Mouse (Mus musculus) intestine, postnatal 0 days (tissue): ENCODE results near the gene Cpeb3. TPM values are rescaled to one million over a fixed set of nuclear protein-coding genes. Genes with fewer than 3 reads are reported as not detected.
"Not testable (repeated sequence)": the region's sequence is repeated elsewhere in the genome, so short reads cannot be mapped to it uniquely, and the experiment has no call there.

Source experiments
- ATAC-seq: fragments of 200-750 bp; cut with Nextera tagmentation; 2 replicates; pipeline ENCODE4 v1.8.0; 2017; ENCODE audit warnings: mild to moderate bottlenecking, moderate TSS enrichment, moderate library complexity
- H3K27ac ChIP-seq: fragments of 300-500 bp; sonication (generic); 2 replicates; pipeline ENCODE4 v1.5.1; 2014; ENCODE audit warnings: mild to moderate bottlenecking, low read depth, low read length, moderate library complexity
- H3K27me3 ChIP-seq: fragments of 300-500 bp; sonication (generic); replicated peaks from 2 replicates; pipeline ENCODE4 v1.6.1; 2014; ENCODE audit warnings: low read length, mixed read lengths; ENCODE audit not compliant: control insufficient read depth, insufficient read depth
- H3K36me3 ChIP-seq: fragments of 300-500 bp; sonication (generic); 2 replicates; pipeline ENCODE4 v1.6.1; 2014; ENCODE audit warnings: mild to moderate bottlenecking, moderate library complexity; ENCODE audit not compliant: control insufficient read depth, insufficient read depth
- H3K4me1 ChIP-seq: fragments of 300-500 bp; sonication (generic); replicated peaks from 2 replicates; pipeline ENCODE4 v1.6.1; 2014; ENCODE audit warnings: antibody characterized with exemption, low read length, mixed read lengths; ENCODE audit not compliant: control insufficient read depth, insufficient read depth
- H3K4me2 ChIP-seq: fragments of 300-500 bp; sonication (generic); replicated peaks from 2 replicates; pipeline ENCODE4 v1.6.1; 2014; ENCODE audit warnings: low read depth, mild to moderate bottlenecking, moderate library complexity
- H3K4me3 ChIP-seq: fragments of 300-500 bp; sonication (generic); 2 replicates; pipeline ENCODE4 v1.5.1; 2014; ENCODE audit warnings: low read depth, low read length
- H3K9ac ChIP-seq: fragments of 300-500 bp; sonication (generic); 2 replicates; pipeline ENCODE4 v1.6.1; 2014; ENCODE audit warnings: mild to moderate bottlenecking, low read depth, low read length
- H3K9me3 ChIP-seq: fragments of 300-500 bp; sonication (generic); 2 replicates; pipeline ENCODE4 v1.6.1; 2016; ENCODE audit warnings: mixed run types; ENCODE audit not compliant: control insufficient read depth
- CTCF ChIP-seq: sonication (generic); IDR thresholded peaks from 2 replicates; pipeline ENCODE4 v1.5.1; 2016; ENCODE audit warnings: low read depth, mild to moderate bottlenecking, control low read depth, antibody characterized with exemption, moderate library complexity
- WGBS: fragments of 180-500 bp; shearing (Covaris S2); extraction: QIAGEN DNeasy Blood & Tissue Kit; methylation state at CpG from one replicate; pipeline ENCODE4 v1.1.7; 2014; 5-methylcytosine and 5-hydroxymethylcytosine counted together
- polyA plus RNA-seq: library from polyadenylated mRNA; unstranded; fragments of >200 nt; fragmentation: Nextera tagmentation; extraction: Ambion mirVana; gene quantifications from 2 replicates; pipeline ENCODE4 v1.2.1, GENCODE M21; 2015

The Cpeb3 gene
- polyA plus RNA-seq, 1 experiment from 2014 or later = 1.6 TPM

- Histone ChIP-seq H3K9me3 (no peaks in the 10 kb centered on the region), H3K27me3 (no peaks in the 10 kb centered on the region), H3K9ac (no peak overlapping the region), H3K4me1 (no peaks in the 10 kb centered on the region), H3K36me3 (no peaks in the 10 kb centered on the region), H3K4me3 (no peak overlapping the region), H3K27ac (no peak overlapping the region), H3K4me2 (no peak overlapping the region)
- WGBS = 25% methylated on average over 2 of the region's 2 CpGs
- no peak for TF ChIP-seq CTCF
- ATAC-seq = no peak
Measured at GRCm38 (mm10) chr19:37137133-37137532, 71.3 kb downstream of the Cpeb3 start.

GRCm38 (mm10) chr19:37135459-37135858 lies 72.9 kb downstream of the Cpeb3 start:
- not testable (repeated sequence) for H3K9me3 ChIP-seq, H3K27ac ChIP-seq, ATAC-seq, H3K27me3 ChIP-seq, H3K4me3 ChIP-seq, H3K9ac ChIP-seq, H3K36me3 ChIP-seq, H3K4me1 ChIP-seq, H3K4me2 ChIP-seq
- 93% methylated on average over 2 of the region's 2 CpGs for WGBS

GRCm38 (mm10) chr19:37133666-37134065 lies 74.7 kb downstream of the Cpeb3 start:
- H3K27me3 ChIP-seq = no peaks in the 10 kb centered on the region

GRCm38 (mm10) chr19:37131660-37132059 lies 76.7 kb downstream of the Cpeb3 start:
- TF ChIP-seq CTCF = no peak
- Histone ChIP-seq H3K9ac (no peak overlapping the region), H3K36me3 (no peaks in the 10 kb centered on the region), H3K4me2 (no peak overlapping the region), H3K4me1 (no peaks in the 10 kb centered on the region), H3K27me3 (no peaks in the 10 kb centered on the region), H3K4me3 (no peak overlapping the region), H3K27ac (no peak overlapping the region), H3K9me3 (no peaks in the 10 kb centered on the region)
- ATAC-seq = no peak
- 88% methylated on average over 1 of the region's 1 CpGs for WGBS

More at GRCm38 (mm10) chr19:37133666-37134065, 74.7 kb downstream of the Cpeb3 start:
- H3K9me3 ChIP-seq = no peaks in the 10 kb centered on the region
- 86% methylated on average over 4 of the region's 4 CpGs for WGBS
- H3K27ac ChIP-seq = no peak overlapping the region
- no peak overlapping the region for H3K9ac ChIP-seq
- H3K36me3 ChIP-seq = no peaks in the 10 kb centered on the region
- no peaks in the 10 kb centered on the region for H3K4me1 ChIP-seq
- no peak overlapping the region for H3K4me3 ChIP-seq
- H3K4me2 ChIP-seq = no peak overlapping the region
- TF ChIP-seq CTCF = no peak
- ATAC-seq = no peak

GRCm38 (mm10) chr19:37128461-37128860 lies 79.9 kb downstream of the Cpeb3 start:
- no peaks in the 10 kb centered on the region for H3K36me3 ChIP-seq
- no peak overlapping the region for H3K9ac ChIP-seq
- no peak for TF ChIP-seq CTCF
- no peaks in the 10 kb centered on the region for H3K9me3 ChIP-seq
- H3K4me2 ChIP-seq = no peak overlapping the region
- no peak for ATAC-seq
- H3K27ac ChIP-seq = no peak overlapping the region
- no peaks in the 10 kb centered on the region for H3K4me1 ChIP-seq
- H3K27me3 ChIP-seq = no peaks in the 10 kb centered on the region
- WGBS = 92% methylated on average over 4 of the region's 4 CpGs
- H3K4me3 ChIP-seq = no peak overlapping the region

- Histone ChIP-seq H3K36me3 (no peaks in the 10 kb centered on the region), H3K4me2 (no peak overlapping the region), H3K27me3 (no peaks in the 10 kb centered on the region), H3K9me3 (no peaks in the 10 kb centered on the region), H3K4me3 (no peak overlapping the region), H3K4me1 (no peaks in the 10 kb centered on the region), H3K27ac (no peak overlapping the region), H3K9ac (no peak overlapping the region)
- no peak for TF ChIP-seq CTCF
- 59% methylated on average over 5 of the region's 5 CpGs for WGBS
- no peak for ATAC-seq
Measured at GRCm38 (mm10) chr19:37127018-37127567, 81.3 kb downstream of the Cpeb3 start.

- H3K9ac ChIP-seq = no peak overlapping the region
- H3K36me3 ChIP-seq = no peaks in the 10 kb centered on the region
- no peak overlapping the region for H3K4me2 ChIP-seq
- H3K27me3 ChIP-seq = no peaks in the 10 kb centered on the region
- no peak overlapping the region for H3K27ac ChIP-seq
- TF ChIP-seq CTCF = no peak
- H3K9me3 ChIP-seq = no peaks in the 10 kb centered on the region
- H3K4me3 ChIP-seq = no peak overlapping the region
- no peak for ATAC-seq
- no peaks in the 10 kb centered on the region for H3K4me1 ChIP-seq
Measured at GRCm38 (mm10) chr19:37124961-37125360, 83.4 kb downstream of the Cpeb3 start.
